Mouse (Mus musculus): Measurements from ENCODE around the gene Senp3. TPM values are rescaled to one million over a fixed set of nuclear protein-coding genes. Genes with fewer than 3 reads are reported as not detected.
A peak's percentile ranks its signal among the peaks of the same experiment; 100 is the strongest.
"Not testable (repeated sequence)": the region's sequence is repeated elsewhere in the genome, so short reads cannot be mapped to it uniquely, and the experiment has no call there.

Senp3 gene
- polyA plus RNA-seq, 1 experiment from 2014 or later: 125 TPM

DNA sequence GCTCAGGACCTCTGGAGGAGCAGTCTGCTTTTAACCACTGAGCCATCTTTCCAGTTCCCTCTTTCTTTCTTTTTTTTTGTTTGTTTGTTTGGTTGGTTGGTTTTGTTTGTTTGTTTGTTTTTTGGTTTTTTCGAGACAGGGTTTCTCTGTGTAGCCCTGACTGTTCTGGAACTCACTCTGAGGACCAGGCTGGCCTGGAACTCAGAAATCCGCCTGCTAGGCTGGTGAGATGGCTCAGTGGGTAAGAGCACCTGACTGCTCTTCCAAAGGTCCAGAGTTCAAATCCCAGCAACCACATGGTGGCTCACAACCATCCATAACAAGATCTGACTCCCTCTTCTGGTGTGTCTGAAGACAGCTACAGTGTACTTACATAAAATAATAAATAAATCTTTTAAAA, 57.5 kb downstream of the Senp3 start:
- H3K4me1 ChIP-seq: peaks cover 12% of the 10 kb centered on the region
- H3K27ac ChIP-seq; H3K4me2 ChIP-seq (replicated peaks); H3K36me3 ChIP-seq; H3K27me3 ChIP-seq; ATAC-seq (ENCODE audit: low FRiP score, low read depth); H3K4me3 ChIP-seq; H3K9me3 ChIP-seq; H3K9ac ChIP-seq: not testable (repeated sequence)
- 90% methylated on average over 2 of the region's 2 CpGs for WGBS

MicroRNAs encoded within 50 kb of the gene (microRNA counts, 519-probe panel; counts per million panel counts)
- microRNA mmu-miR-1934 (not detected), microRNA mmu-miR-467f (2,875 counts per million, percentile 46 among the panel's probes with 10 or more counts)

Small RNA genes within 50 kb of the gene (microRNA-seq; reads per million reads assigned to microRNA genes)
- gene Mir1934: 3.0 reads per million, percentile 12 among the genes with 10 or more reads in this experiment
- gene Mir467f: not detected

Other genes with a start within 250 kb of the Senp3 start
- gene Dnah2, start 133.0 kb downstream of the Senp3 start, polyA plus RNA-seq (2015; fragmentation: Nextera tagmentation; extraction: Ambion mirVana): 2.2 and 2.4 TPM in 2 replicates
- 45.8 and 47.6 TPM in 2 replicates for gene Efnb3, start 121.9 kb downstream of the Senp3 start, polyA plus RNA-seq (2015; fragmentation: Nextera tagmentation; extraction: Ambion mirVana)
- gene Wrap53, start 101.8 kb downstream of the Senp3 start, polyA plus RNA-seq (2015; fragmentation: Nextera tagmentation; extraction: Ambion mirVana): 28.3 and 31.0 TPM in 2 replicates
- 158 and 161 TPM in 2 replicates for gene Trp53, start 101.7 kb downstream of the Senp3 start, polyA plus RNA-seq (2015; fragmentation: Nextera tagmentation; extraction: Ambion mirVana)
- gene Atp1b2, start 76.1 kb downstream of the Senp3 start, polyA plus RNA-seq (2015; fragmentation: Nextera tagmentation; extraction: Ambion mirVana): 5.7 and 6.0 TPM in 2 replicates
- gene Shbg, start 64.2 kb downstream of the Senp3 start, polyA plus RNA-seq (2015; fragmentation: Nextera tagmentation; extraction: Ambion mirVana): 0.22 TPM in 1 of 2 replicates, not detected in the other
- 24.1 and 28.0 TPM in 2 replicates for gene Sat2, start 60.1 kb downstream of the Senp3 start, polyA plus RNA-seq (2015; fragmentation: Nextera tagmentation; extraction: Ambion mirVana)
- 37.3 and 38.0 TPM in 2 replicates for gene Fxr2, start 49.1 kb downstream of the Senp3 start, polyA plus RNA-seq (2015; fragmentation: Nextera tagmentation; extraction: Ambion mirVana)
- 0.57 and 0.69 TPM in 2 replicates for gene Sox15, start 26.8 kb downstream of the Senp3 start, polyA plus RNA-seq (2015; fragmentation: Nextera tagmentation; extraction: Ambion mirVana)
- 59.3 and 66.8 TPM in 2 replicates for gene Mpdu1, start 19.4 kb downstream of the Senp3 start, polyA plus RNA-seq (2015; fragmentation: Nextera tagmentation; extraction: Ambion mirVana)
- 12.0 and 14.8 TPM in 2 replicates for gene Cd68, start 15.9 kb downstream of the Senp3 start, polyA plus RNA-seq (2015; fragmentation: Nextera tagmentation; extraction: Ambion mirVana)
- gene Eif4a1, start 9.7 kb downstream of the Senp3 start, polyA plus RNA-seq (2015; fragmentation: Nextera tagmentation; extraction: Ambion mirVana): 560 and 570 TPM in 2 replicates
- 0.33 TPM in 1 of 2 replicates, not detected in the other for gene Tnfsf13, start 3.7 kb upstream of the Senp3 start, polyA plus RNA-seq (2015; fragmentation: Nextera tagmentation; extraction: Ambion mirVana)
- gene Tnfsf12, start 13.8 kb upstream of the Senp3 start, polyA plus RNA-seq (2015; fragmentation: Nextera tagmentation; extraction: Ambion mirVana): 5.9 and 8.0 TPM in 2 replicates
- 3.7 and 4.4 TPM in 2 replicates for gene Tnfsfm13, start 14.0 kb upstream of the Senp3 start, polyA plus RNA-seq (2015; fragmentation: Nextera tagmentation; extraction: Ambion mirVana)
- gene Polr2a, start 76.6 kb upstream of the Senp3 start, polyA plus RNA-seq (2015; fragmentation: Nextera tagmentation; extraction: Ambion mirVana): 27.2 and 28.5 TPM in 2 replicates
- not detected in 2 replicates for gene Slc35g3, start 79.9 kb upstream of the Senp3 start, polyA plus RNA-seq (2015; fragmentation: Nextera tagmentation; extraction: Ambion mirVana)
- gene Zbtb4, start 83.8 kb upstream of the Senp3 start, polyA plus RNA-seq (2015; fragmentation: Nextera tagmentation; extraction: Ambion mirVana): 3.2 and 3.4 TPM in 2 replicates
- 23.6 and 27.7 TPM in 2 replicates for gene Chrnb1, start 113.9 kb upstream of the Senp3 start, polyA plus RNA-seq (2015; fragmentation: Nextera tagmentation; extraction: Ambion mirVana)
- gene Fgf11, start 119.8 kb upstream of the Senp3 start, polyA plus RNA-seq (2015; fragmentation: Nextera tagmentation; extraction: Ambion mirVana): 2.8 and 2.9 TPM in 2 replicates
- gene Tmem102, start 123.5 kb upstream of the Senp3 start, polyA plus RNA-seq (2015; fragmentation: Nextera tagmentation; extraction: Ambion mirVana): 2.5 and 2.6 TPM in 2 replicates
- gene Gm39566, start 133.2 kb upstream of the Senp3 start, polyA plus RNA-seq (2015; fragmentation: Nextera tagmentation; extraction: Ambion mirVana): not detected in 2 replicates
- gene Spem2, start 136.4 kb upstream of the Senp3 start, polyA plus RNA-seq (2015; fragmentation: Nextera tagmentation; extraction: Ambion mirVana): not detected in 2 replicates
- 0.18 and 0.24 TPM in 2 replicates for gene Spem1, start 140.1 kb upstream of the Senp3 start, polyA plus RNA-seq (2015; fragmentation: Nextera tagmentation; extraction: Ambion mirVana)
- gene Nlgn2, start 155.7 kb upstream of the Senp3 start, polyA plus RNA-seq (2015; fragmentation: Nextera tagmentation; extraction: Ambion mirVana): 11.5 and 11.8 TPM in 2 replicates
- 368 and 376 TPM in 2 replicates for gene Tmem256, start 156.4 kb upstream of the Senp3 start, polyA plus RNA-seq (2015; fragmentation: Nextera tagmentation; extraction: Ambion mirVana)
- 135 and 140 TPM in 2 replicates for gene Plscr3, start 164.3 kb upstream of the Senp3 start, polyA plus RNA-seq (2015; fragmentation: Nextera tagmentation; extraction: Ambion mirVana)
- 1.9 and 2.0 TPM in 2 replicates for gene Tnk1, start 176.6 kb upstream of the Senp3 start, polyA plus RNA-seq (2015; fragmentation: Nextera tagmentation; extraction: Ambion mirVana)
- 0.51 TPM in 1 of 2 replicates, not detected in the other for gene Tmem95, start 195.9 kb upstream of the Senp3 start, polyA plus RNA-seq (2015; fragmentation: Nextera tagmentation; extraction: Ambion mirVana)
- gene Kctd11, start 199.3 kb upstream of the Senp3 start, polyA plus RNA-seq (2015; fragmentation: Nextera tagmentation; extraction: Ambion mirVana): 4.3 and 4.4 TPM in 2 replicates
- 1.1 and 1.5 TPM in 2 replicates for gene Acap1, start 213.5 kb upstream of the Senp3 start, polyA plus RNA-seq (2015; fragmentation: Nextera tagmentation; extraction: Ambion mirVana)
- 16.1 and 19.4 TPM in 2 replicates for gene 2810408A11Rik, start 218.9 kb upstream of the Senp3 start, polyA plus RNA-seq (2015; fragmentation: Nextera tagmentation; extraction: Ambion mirVana)
- gene Neurl4, start 219.0 kb upstream of the Senp3 start, polyA plus RNA-seq (2015; fragmentation: Nextera tagmentation; extraction: Ambion mirVana): 10.2 and 12.9 TPM in 2 replicates
- gene Gps2, start 231.8 kb upstream of the Senp3 start, polyA plus RNA-seq (2015; fragmentation: Nextera tagmentation; extraction: Ambion mirVana): 90.0 and 90.1 TPM in 2 replicates
- gene Eif5a, start 239.9 kb upstream of the Senp3 start, polyA plus RNA-seq (2015; fragmentation: Nextera tagmentation; extraction: Ambion mirVana): 1,543 and 1,562 TPM in 2 replicates